Mouse (Mus musculus): Measurements from ENCODE around the gene Fbxo46.

Gene Fbxo46

GRCm38 (mm10) chr7:19093174-19093521 lies 26.5 kb upstream of the Fbxo46 start:
- peak; percentile 89 to 93 for DNase-seq (ENCODE audit: low spot score in 2 of 2)

- DNase-seq (ENCODE audit: low spot score in 2 of 2): peak; percentile 94 to 95
Observed at GRCm38 (mm10) chr7:19093537-19094385, 25.9 kb upstream of the Fbxo46 start.

- peak; percentile 65 to 71 for DNase-seq (ENCODE audit: low spot score in 2 of 2)
Observed at GRCm38 (mm10) chr7:19094471-19094825, 25.2 kb upstream of the Fbxo46 start, which contains the start of gene Six5. Gene Six5 (plus strand): TSS chr7:19094594.

- peak; percentile 28 to 40 for DNase-seq (ENCODE audit: low spot score in 2 of 2)
Observed at GRCm38 (mm10) chr7:19094826-19095750, 24.6 kb upstream of the Fbxo46 start.

- DNase-seq (ENCODE audit: low spot score in 2 of 2): peak in 1 of 2 experiments; percentile 17
Observed at GRCm38 (mm10) chr7:19095751-19096110, 23.9 kb upstream of the Fbxo46 start.

- DNase-seq (ENCODE audit: low spot score in 2 of 2): no peak
Observed at GRCm38 (mm10) chr7:19096421-19096976, 23.2 kb upstream of the Fbxo46 start.

- no peak for DNase-seq (ENCODE audit: low spot score in 2 of 2)
Observed at GRCm38 (mm10) chr7:19097217-19097616, 22.4 kb upstream of the Fbxo46 start.

- no peak for DNase-seq (ENCODE audit: low spot score in 2 of 2)
Observed at GRCm38 (mm10) chr7:19097863-19098262, 21.8 kb upstream of the Fbxo46 start.

- no peak for DNase-seq (ENCODE audit: low spot score in 2 of 2)
Observed at GRCm38 (mm10) chr7:19098811-19099210, 20.8 kb upstream of the Fbxo46 start.

- no peak for DNase-seq (ENCODE audit: low spot score in 2 of 2)
Observed at GRCm38 (mm10) chr7:19100290-19100689, 19.4 kb upstream of the Fbxo46 start.

GRCm38 (mm10) chr7:19103741-19104140 lies 15.9 kb upstream of the Fbxo46 start:
- no peak for DNase-seq (ENCODE audit: low spot score in 2 of 2)

- no peak for DNase-seq (ENCODE audit: low spot score in 2 of 2)
Observed at GRCm38 (mm10) chr7:19104486-19104885, 15.2 kb upstream of the Fbxo46 start.

- no peak for DNase-seq (ENCODE audit: low spot score in 2 of 2)
Observed at GRCm38 (mm10) chr7:19107436-19107835, 12.2 kb upstream of the Fbxo46 start.

GRCm38 (mm10) chr7:19109565-19109964 lies 10.1 kb upstream of the Fbxo46 start:
- DNase-seq (ENCODE audit: low spot score in 2 of 2): no peak

- DNase-seq (ENCODE audit: low spot score in 2 of 2): peak; percentile 52 to 59
Observed at GRCm38 (mm10) chr7:19118028-19118771, 1.5 kb upstream of the Fbxo46 start, which contains the start of gene Gm4969. Gene Gm4969 (minus strand): TSS chr7:19118368.

GRCm38 (mm10) chr7:19119083-19119482 lies 576 bp upstream of the Fbxo46 start:
- peak in 1 of 2 experiments; percentile 20 for DNase-seq (ENCODE audit: low spot score in 2 of 2)

- no peak for DNase-seq (ENCODE audit: low spot score in 2 of 2)
Observed at GRCm38 (mm10) chr7:19121686-19122085, 2.0 kb downstream of the Fbxo46 start.

- DNase-seq (ENCODE audit: low spot score in 2 of 2): no peak
Observed at GRCm38 (mm10) chr7:19124713-19125112, 5.1 kb downstream of the Fbxo46 start.

GRCm38 (mm10) chr7:19127744-19128143 lies 8.1 kb downstream of the Fbxo46 start:
- no peak for DNase-seq (ENCODE audit: low spot score in 2 of 2)

- DNase-seq (ENCODE audit: low spot score in 2 of 2): no peak
Observed at GRCm38 (mm10) chr7:19129396-19129795, 9.7 kb downstream of the Fbxo46 start.

- DNase-seq (ENCODE audit: low spot score in 2 of 2): no peak
Observed at GRCm38 (mm10) chr7:19130657-19131056, 11.0 kb downstream of the Fbxo46 start.

Measured in thymus, postnatal 10 days (tissue).